Mouse (Mus musculus) C2C12 (cell line): Measurements from ENCODE around the gene Slc25a43. TPM values are rescaled to one million over a fixed set of nuclear protein-coding genes. Genes with fewer than 3 reads are reported as not detected.

Experiments used
- H3K27me3 ChIP-seq: one replicate; pipeline ENCODE4 v1.6.1; 2011; ENCODE audit not compliant: control insufficient read depth, insufficient read depth, insufficient read length
- H3K36me3 ChIP-seq: one replicate; pipeline ENCODE4 v1.6.1; 2011; ENCODE audit not compliant: control insufficient read depth, insufficient read depth
- H3K4me3 ChIP-seq: one replicate; pipeline ENCODE4 v1.5.1; 2011; ENCODE audit warnings: mild to moderate bottlenecking, control low read depth; ENCODE audit not compliant: poor library complexity, insufficient read depth, severe bottlenecking
- H3K79me2 ChIP-seq: one replicate; pipeline ENCODE4 v1.6.1; 2011; ENCODE audit not compliant: control insufficient read depth, insufficient read depth
- H3K79me3 ChIP-seq: one replicate; pipeline ENCODE4 v1.6.1; 2011; ENCODE audit warnings: low read depth, control low read depth
- H3ac ChIP-seq: one replicate; pipeline ENCODE3; 2011; ENCODE audit warnings: low read depth; ENCODE audit not compliant: control insufficient read depth, insufficient read length
- CEBPB ChIP-seq: IDR thresholded peaks from one replicate; pipeline ENCODE4 v1.6.1; 2011; ENCODE audit warnings: low read depth, mild to moderate bottlenecking, control low read depth, moderate library complexity
- CTCF ChIP-seq: IDR thresholded peaks from one replicate; pipeline ENCODE4 v1.5.1; 2011; ENCODE audit not compliant: control insufficient read depth, insufficient read depth, insufficient read length
- FOSL1 ChIP-seq: IDR thresholded peaks from one replicate; pipeline ENCODE4 v1.8.0; 2011; ENCODE audit warnings: mild to moderate bottlenecking, low read length; ENCODE audit not compliant: poor library complexity, insufficient read depth, severe bottlenecking
- MAX ChIP-seq: IDR thresholded peaks from one replicate; pipeline ENCODE4 v1.6.1; 2011; ENCODE audit warnings: mild to moderate bottlenecking, control low read depth
- MYOD1 ChIP-seq: IDR thresholded peaks from one replicate; pipeline ENCODE4 v1.6.1; 2011; ENCODE audit warnings: low read depth; ENCODE audit not compliant: control insufficient read depth, insufficient read length
- MYOG ChIP-seq: IDR thresholded peaks from one replicate; pipeline ENCODE4 v1.6.1; 2011; ENCODE audit not compliant: control insufficient read depth, insufficient read length; ENCODE audit errors: extremely low read depth
- USF1 ChIP-seq: IDR thresholded peaks from one replicate; pipeline ENCODE4 v1.6.1; 2011; ENCODE audit warnings: low read depth, mild to moderate bottlenecking, control low read depth, moderate library complexity
- polyA plus RNA-seq: library from polyadenylated mRNA; unstranded; fragments of >200 nt; fragmentation: generic; extraction: Trizol; gene quantifications from one replicate; pipeline ENCODE4 v1.2.1, GENCODE M21; 2012; ENCODE audit warnings: missing spikeins

The Slc25a43 gene
- polyA plus RNA-seq, 1 experiment, result 1.2 TPM

DNA sequence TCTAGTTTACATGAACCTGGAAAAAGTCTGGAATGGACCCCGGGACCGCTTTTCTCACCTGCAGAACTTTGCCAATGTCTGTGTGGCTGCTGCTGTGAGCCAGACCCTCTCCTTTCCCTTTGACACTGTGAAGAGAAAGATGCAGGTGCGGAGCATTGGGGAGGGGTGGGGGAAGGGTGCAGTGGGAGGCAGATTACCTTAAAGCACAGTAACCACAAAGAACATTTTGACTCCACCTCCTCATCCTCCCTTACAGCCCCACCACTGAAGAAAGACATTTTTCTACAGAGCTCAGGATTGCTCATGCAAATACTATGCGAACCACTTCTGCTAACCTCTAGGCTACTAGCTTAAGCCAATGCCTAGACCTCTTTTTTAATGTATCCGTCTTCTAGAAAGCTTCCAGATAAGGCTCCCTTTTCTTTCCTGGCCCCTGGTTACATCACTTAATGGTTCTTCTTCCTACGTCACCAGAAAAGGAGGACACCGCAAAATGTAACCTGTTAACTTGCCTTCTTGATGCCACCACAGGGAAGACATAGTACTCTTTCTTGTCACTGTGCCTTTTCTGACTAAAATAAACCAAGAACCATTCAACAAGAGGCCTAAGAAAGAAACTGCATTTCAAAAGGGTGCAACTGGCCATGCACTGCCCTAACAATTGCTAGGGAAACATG lies 14.5 kb downstream of the Slc25a43 start:
- Histone ChIP-seq H3K27me3 (no peaks in the 10 kb centered on the region), H3K36me3 (no peaks in the 10 kb centered on the region), H3K79me2 (no peaks in the 10 kb centered on the region), H3ac (no peak overlapping the region), H3K4me3 (no peak overlapping the region), H3K79me3 (no peaks in the 10 kb centered on the region)
- TF ChIP-seq MAX, result no peak
- TF ChIP-seq CTCF, result no peak
- TF ChIP-seq FOSL1, result no peak
- no peak for TF ChIP-seq CEBPB
- no peak for TF ChIP-seq MYOG
- no peak for TF ChIP-seq MYOD1

DNA sequence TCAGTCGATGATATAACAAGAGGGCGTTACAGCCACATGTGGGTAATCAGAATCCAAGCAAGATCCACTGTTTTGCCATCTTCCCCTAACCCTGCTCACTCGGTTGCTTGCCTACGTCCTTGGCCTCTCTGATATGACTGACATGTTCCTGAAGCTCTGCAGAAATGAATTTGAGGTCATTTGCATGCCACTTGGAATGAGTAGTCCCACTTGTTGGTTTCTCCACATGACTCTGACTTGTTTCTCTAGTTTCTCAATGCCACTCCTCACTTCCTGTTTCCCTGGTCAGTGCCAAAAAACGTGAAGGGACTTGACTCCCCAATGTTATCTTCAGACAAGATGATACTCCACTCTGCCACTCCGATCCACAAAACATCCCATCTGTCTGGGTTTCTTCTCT lies 15.1 kb downstream of the Slc25a43 start:
- Histone ChIP-seq H3K4me3 (no peak overlapping the region), H3K79me2 (no peaks in the 10 kb centered on the region), H3ac (no peak overlapping the region), H3K79me3 (no peaks in the 10 kb centered on the region), H3K27me3 (no peaks in the 10 kb centered on the region), H3K36me3 (no peaks in the 10 kb centered on the region)
- TF ChIP-seq MAX, result no peak
- TF ChIP-seq MYOD1, result no peak
- no peak for TF ChIP-seq CTCF
- no peak for TF ChIP-seq MYOG
- no peak for TF ChIP-seq CEBPB
- TF ChIP-seq USF1, result no peak
- TF ChIP-seq FOSL1, result no peak

DNA sequence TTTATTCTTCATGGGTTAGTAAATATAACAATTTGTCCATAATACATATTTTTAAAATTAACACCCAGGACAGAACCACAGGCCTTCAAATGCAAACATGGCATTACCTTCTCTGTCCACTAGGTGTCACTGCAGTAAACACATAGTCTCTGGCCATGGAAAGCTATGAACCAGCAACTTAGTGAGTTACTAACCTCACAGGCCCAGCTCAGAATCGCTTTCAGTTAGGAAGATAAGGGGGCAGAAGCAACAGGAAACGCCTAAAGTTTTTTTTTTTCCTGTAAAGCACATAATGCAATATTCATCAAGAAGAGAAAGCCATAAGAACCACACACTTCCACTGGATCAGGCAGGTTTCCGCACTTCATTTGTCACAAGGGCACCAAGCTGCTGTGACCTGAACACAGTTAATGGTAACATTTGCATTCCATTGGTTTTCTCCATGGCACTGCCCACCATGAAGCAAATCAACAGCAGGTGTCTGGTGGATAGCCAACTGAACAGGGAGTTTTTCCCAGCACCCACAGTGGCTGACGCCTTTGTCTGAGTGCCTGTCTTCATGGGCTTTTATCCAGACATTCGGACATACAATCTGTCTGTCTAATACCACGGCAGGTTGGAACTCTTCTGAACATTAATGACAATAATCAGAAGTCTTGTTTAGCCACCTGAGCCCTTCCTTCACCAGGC lies 17.6 kb downstream of the Slc25a43 start:
- no peak overlapping the region for H3ac ChIP-seq
- no peaks in the 10 kb centered on the region for H3K79me2 ChIP-seq
- TF ChIP-seq CTCF, result no peak
- TF ChIP-seq MYOG, result no peak
- no peak for TF ChIP-seq MYOD1
- no peak for TF ChIP-seq CEBPB
- TF ChIP-seq FOSL1, result no peak
- TF ChIP-seq MAX, result no peak
- TF ChIP-seq USF1, result no peak
- no peaks in the 10 kb centered on the region for H3K27me3 ChIP-seq
- H3K79me3 ChIP-seq, result no peaks in the 10 kb centered on the region
- H3K4me3 ChIP-seq, result no peak overlapping the region
- H3K36me3 ChIP-seq, result no peaks in the 10 kb centered on the region

DNA sequence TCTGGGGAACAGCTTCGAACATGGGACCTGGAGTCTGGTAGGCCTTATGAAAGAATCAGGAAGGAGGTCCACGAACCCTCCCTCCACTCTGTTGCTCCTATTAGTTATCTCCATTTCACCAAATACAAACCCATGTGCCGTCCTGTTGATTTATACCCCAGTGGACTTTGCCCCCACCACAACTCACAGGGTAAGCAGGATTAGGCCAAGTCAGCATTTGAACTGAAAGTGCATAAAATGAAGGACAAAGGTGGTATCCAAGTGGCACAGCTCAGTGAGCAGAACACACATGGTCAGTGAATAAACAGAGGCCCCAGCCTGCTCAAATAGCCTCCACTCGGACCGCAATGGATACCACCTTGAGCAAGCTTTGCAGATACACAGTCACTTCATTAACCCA lies 18.8 kb downstream of the Slc25a43 start:
- H3K4me3 ChIP-seq, result no peak overlapping the region
- H3ac ChIP-seq, result no peak overlapping the region
- no peaks in the 10 kb centered on the region for H3K79me3 ChIP-seq
- H3K79me2 ChIP-seq, result no peaks in the 10 kb centered on the region
- TF ChIP-seq CEBPB (no peak), FOSL1 (no peak), MAX (no peak), MYOG (no peak), MYOD1 (no peak), USF1 (no peak), CTCF (no peak)
- H3K27me3 ChIP-seq, result no peaks in the 10 kb centered on the region
- no peaks in the 10 kb centered on the region for H3K36me3 ChIP-seq

DNA sequence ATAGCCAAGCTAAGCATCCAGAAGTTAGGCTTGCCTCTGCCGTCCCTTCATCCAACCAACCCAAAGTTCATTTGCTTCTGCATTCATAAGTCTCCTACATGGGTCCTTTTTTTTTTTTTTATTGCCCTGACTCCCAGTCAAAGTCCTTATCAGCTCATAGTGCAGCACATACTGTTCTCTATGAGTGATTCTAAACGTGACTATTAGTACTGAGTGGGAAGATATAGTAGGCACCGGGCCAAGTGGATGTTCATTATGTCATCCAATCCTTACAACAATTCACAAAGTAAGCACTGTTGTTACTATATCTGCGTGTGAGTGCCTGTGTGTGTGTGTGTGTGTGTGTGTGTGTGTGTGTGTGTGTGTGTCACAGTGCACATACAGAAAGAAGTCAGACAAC lies 19.4 kb downstream of the Slc25a43 start:
- H3K4me3 ChIP-seq, result no peak overlapping the region
- H3K36me3 ChIP-seq, result no peaks in the 10 kb centered on the region
- no peaks in the 10 kb centered on the region for H3K79me3 ChIP-seq
- H3K27me3 ChIP-seq, result no peaks in the 10 kb centered on the region
- no peaks in the 10 kb centered on the region for H3K79me2 ChIP-seq
- H3ac ChIP-seq, result no peak overlapping the region
- no peak for TF ChIP-seq CEBPB
- TF ChIP-seq MYOG, result no peak
- TF ChIP-seq MAX, result no peak
- TF ChIP-seq CTCF, result no peak
- no peak for TF ChIP-seq MYOD1
- TF ChIP-seq FOSL1, result no peak
- TF ChIP-seq USF1, result no peak
